Comparison of ENCODE assay signal across 16 mouse cellular contexts in the genomic region with DNA sequence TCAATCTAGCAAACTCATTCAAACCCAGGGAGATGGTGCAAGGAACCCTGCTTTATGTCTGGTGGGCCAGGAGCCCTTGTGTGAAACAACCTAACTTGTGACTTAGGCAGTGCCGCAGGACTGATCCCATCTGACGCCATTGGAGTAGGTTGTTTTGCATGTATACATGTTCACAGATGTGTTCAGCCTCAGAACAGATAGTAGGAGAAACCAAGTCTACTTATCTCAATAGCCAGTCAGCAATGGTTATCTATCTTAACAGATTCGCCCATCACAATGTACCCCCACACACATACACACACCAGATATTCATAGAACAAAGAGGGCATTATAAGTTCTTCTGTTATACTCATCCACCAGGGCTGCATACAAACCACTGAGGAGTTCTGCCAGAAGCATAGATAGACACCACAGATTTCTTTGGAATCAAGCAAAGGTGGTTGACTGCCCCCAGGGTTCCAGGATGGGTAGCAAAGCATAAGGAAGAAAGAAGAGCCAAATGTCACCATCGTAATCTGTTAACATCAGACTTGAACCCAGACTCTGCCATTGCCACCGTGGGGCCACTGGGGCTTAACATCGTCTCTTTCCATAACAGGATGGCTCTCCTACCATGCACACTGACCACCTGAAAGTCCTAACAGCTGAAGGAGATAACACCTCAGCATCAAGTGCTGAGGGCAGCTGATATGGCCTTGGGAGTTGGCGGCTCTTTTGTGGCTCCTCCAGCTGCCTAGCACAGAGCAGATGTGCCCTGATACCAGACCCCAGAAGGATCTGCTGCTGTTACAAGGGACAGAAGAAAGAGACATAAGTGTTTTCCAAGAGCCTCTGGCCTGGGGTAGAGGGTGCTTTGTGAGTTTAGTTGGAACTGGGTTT.
DNase-seq lines count a peak whose midpoint lies in the region; ATAC-seq lines count a peak whose summit lies in the region.
"Had no signal": no experiment of that assay in that cellular context is flagged by ENCODE, and none has a peak within 500 bp of the region (broad histone marks: within the 10 kb centered on the region; RNA-seq: fewer than 3 reads in every experiment).

No protein-coding gene starts in this region.

- peak; percentile 74 for ATAC-seq in heart, embryonic 13.5 days (ENCODE audit: extremely low read depth, insufficient number of reproducible peaks, low FRiP score, low TSS enrichment)
- ATAC-seq in liver, embryonic 12.5 days = peak; percentile 93
- 0 out of 2 replicates have a peak, but pooled peaks have one; percentile 25 for ATAC-seq in stomach, embryonic 16.5 days (ENCODE audit: insufficient read depth, low FRiP score)
- ATAC-seq in CD4-positive, CD25-positive, alpha-beta regulatory T cell, adult 4 months = no peak
- ATAC-seq: forebrain, embryonic 16.5 days had no signal

- no peaks in the 10 kb centered on the region for H3K27me3 ChIP-seq in heart, embryonic 13.5 days (replicated peaks)
- no peaks in the 10 kb centered on the region for H3K27me3 ChIP-seq in liver, embryonic 12.5 days (replicated peaks)
- no peaks in the 10 kb centered on the region for H3K27me3 ChIP-seq in stomach, embryonic 16.5 days (ENCODE audit: control insufficient read depth, insufficient read depth, low read length)
- H3K27me3 ChIP-seq: embryonic facial prominence, embryonic 13.5 days had no signal

- DNase-seq in heart, postnatal 14 days = no peak
- peak; percentile 34 for DNase-seq in c-Kit-positive CD71-negative TER-119-negative erythroid progenitor cells, embryonic 14.5 days (ENCODE audit: low read depth)
- no peak for DNase-seq in thymus, postnatal 36 days
- DNase-seq: cerebellum, adult 8-10 months; gastrocnemius, postnatal 25 days; heart, postnatal 36 days; kidney, postnatal 14 days; thymus, adult 18-20 months had no signal

- no peak overlapping the region for H3K9ac ChIP-seq in heart, embryonic 13.5 days
- H3K9ac ChIP-seq in liver, embryonic 12.5 days = peak overlapping the region; percentile 31; the same call in 1 of the 2 replicates
- H3K9ac ChIP-seq in stomach, embryonic 16.5 days (ENCODE audit: low read length) = no peak overlapping the region
- H3K9ac ChIP-seq: embryonic facial prominence, embryonic 13.5 days had no signal

- peak overlapping the region; percentile 29; the same call in 1 of the 2 replicates for H3K4me2 ChIP-seq in heart, embryonic 13.5 days
- H3K4me2 ChIP-seq in liver, embryonic 12.5 days = peak overlapping the region; percentile 58
- H3K4me2 ChIP-seq in stomach, embryonic 16.5 days (ENCODE audit: low read depth, low read length) = no peak overlapping the region
- H3K4me2 ChIP-seq: embryonic facial prominence, embryonic 13.5 days; midbrain, embryonic 11.5 days had no signal

- intact Hi-C loops in heart, postnatal 14 days (cut with DNase I) = no loop called here

- WGBS in heart, embryonic 13.5 days = 61% methylated on average over 7 of the region's 7 CpGs
- WGBS in liver, embryonic 12.5 days (ENCODE audit: insufficient replicate concordance) = 18% methylated on average over 7 of the region's 7 CpGs
- WGBS in stomach, embryonic 16.5 days = 88% methylated on average over 7 of the region's 7 CpGs

- H3K27ac ChIP-seq in heart, embryonic 13.5 days (replicated peaks) = no peak overlapping the region
- H3K27ac ChIP-seq in liver, embryonic 12.5 days = peak overlapping the region; percentile 91
- no peak overlapping the region for H3K27ac ChIP-seq in stomach, embryonic 16.5 days (ENCODE audit: low read length)
- H3K27ac ChIP-seq: embryonic facial prominence, embryonic 13.5 days had no signal

- peaks cover 36% of the 10 kb centered on the region for H3K4me1 ChIP-seq in heart, embryonic 13.5 days
- H3K4me1 ChIP-seq in liver, embryonic 12.5 days = peaks cover 69% of the 10 kb centered on the region
- H3K4me1 ChIP-seq in stomach, embryonic 16.5 days (ENCODE audit: control insufficient read depth, insufficient read depth, low read length) = no peaks in the 10 kb centered on the region
- H3K4me1 ChIP-seq: limb, embryonic 10.5 days had no signal

- H3K36me3 ChIP-seq in heart, embryonic 13.5 days = no peaks in the 10 kb centered on the region
- no peaks in the 10 kb centered on the region for H3K36me3 ChIP-seq in liver, embryonic 12.5 days
- no peaks in the 10 kb centered on the region for H3K36me3 ChIP-seq in stomach, embryonic 16.5 days (ENCODE audit: control insufficient read depth, insufficient read depth, low read length)
- H3K36me3 ChIP-seq: embryonic facial prominence, embryonic 13.5 days; limb, embryonic 10.5 days had no signal

- H3K4me3 ChIP-seq in heart, embryonic 13.5 days = no peak overlapping the region
- peak overlapping the region; percentile 9 for H3K4me3 ChIP-seq in liver, embryonic 12.5 days
- no peak overlapping the region for H3K4me3 ChIP-seq in stomach, embryonic 16.5 days (replicated peaks; ENCODE audit: low read length)
- H3K4me3 ChIP-seq: embryonic facial prominence, embryonic 13.5 days; limb, embryonic 10.5 days had no signal

- no peaks in the 10 kb centered on the region for H3K9me3 ChIP-seq in heart, embryonic 13.5 days
- no peaks in the 10 kb centered on the region for H3K9me3 ChIP-seq in liver, embryonic 12.5 days (replicated peaks)
- H3K9me3 ChIP-seq in stomach, embryonic 16.5 days (replicated peaks; ENCODE audit: control insufficient read depth, low read length) = no peaks in the 10 kb centered on the region
- H3K9me3 ChIP-seq: embryonic facial prominence, embryonic 13.5 days; limb, embryonic 10.5 days had no signal
